Mouse (Mus musculus) urinary bladder, adult 2 months (tissue): ENCODE results near the gene Klhl33. TPM values are rescaled to one million over a fixed set of nuclear protein-coding genes. Genes with fewer than 3 reads are reported as not detected.
A peak's percentile ranks its signal among the peaks of the same experiment; 100 is the strongest.
"Not testable (repeated sequence)": the region's sequence is repeated elsewhere in the genome, so short reads cannot be mapped to it uniquely, and the experiment has no call there.

Experiments
- DNase-seq: peaks from one replicate; pipeline ENCODE4 v3.0.0; 2022; ENCODE audit warnings: low spot score
- polyA plus RNA-seq: library from polyadenylated mRNA; depleted of rRNA; stranded (reverse); fragments of >200 nt; gene quantifications from 2 replicates; pipeline ENCODE4 v1.2.3, GENCODE M21; 2012; rRNA removed

The Klhl33 gene
- polyA plus RNA-seq: 1.7 and 2.5 TPM in 2 replicates

GRCm38 (mm10) chr14:50897374-50897765 is at the start of gene Klhl33:
Gene Klhl33, minus strand, starts transcription at chr14:50897507.
- no peak for DNase-seq

- DNase-seq: not testable (repeated sequence)
Measured at GRCm38 (mm10) chr14:50945526-50945925, 48.2 kb upstream of the Klhl33 start.

- not testable (repeated sequence) for DNase-seq
Measured at GRCm38 (mm10) chr14:50945081-50945480, 47.8 kb upstream of the Klhl33 start.

GRCm38 (mm10) chr14:50944668-50945033 is 47.3 kb upstream of the Klhl33 start:
- not testable (repeated sequence) for DNase-seq

- DNase-seq: peak; percentile 97
Measured at GRCm38 (mm10) chr14:50943932-50944667, 46.8 kb upstream of the Klhl33 start, which contains the start of gene Gm49342. Gene Gm49342, plus strand, starts transcription at chr14:50944517.

GRCm38 (mm10) chr14:50938940-50939339 is 41.6 kb upstream of the Klhl33 start:
- DNase-seq: no peak

GRCm38 (mm10) chr14:50938119-50938908 is 41.0 kb upstream of the Klhl33 start:
- DNase-seq: no peak

- no peak for DNase-seq
Measured at GRCm38 (mm10) chr14:50936649-50937048, 39.3 kb upstream of the Klhl33 start.

- no peak for DNase-seq
Measured at GRCm38 (mm10) chr14:50931493-50932020, 34.2 kb upstream of the Klhl33 start.

GRCm38 (mm10) chr14:50930754-50931492 is 33.6 kb upstream of the Klhl33 start, which contains the start of the genes Pip4p1 and Pnp:
Gene Pip4p1, minus strand, starts transcription at chr14:50930856.
Gene Pnp, plus strand, starts transcription at chr14:50931082.
- peak; percentile 97 for DNase-seq

- no peak for DNase-seq
Measured at GRCm38 (mm10) chr14:50930377-50930753, 33.1 kb upstream of the Klhl33 start.

GRCm38 (mm10) chr14:50929951-50930350 is 32.6 kb upstream of the Klhl33 start:
- DNase-seq: no peak

GRCm38 (mm10) chr14:50927366-50927765 is 30.1 kb upstream of the Klhl33 start:
- no peak for DNase-seq

GRCm38 (mm10) chr14:50925111-50925920 is 28.0 kb upstream of the Klhl33 start:
- no peak for DNase-seq

GRCm38 (mm10) chr14:50924281-50925064 is 27.2 kb upstream of the Klhl33 start, which contains the start of the genes Osgep and Apex1:
Gene Osgep, minus strand, starts transcription at chr14:50924893.
Gene Apex1, plus strand, starts transcription at chr14:50924968.
- peak; percentile 95 for DNase-seq

- DNase-seq: not testable (repeated sequence)
Measured at GRCm38 (mm10) chr14:50923437-50923836, 26.1 kb upstream of the Klhl33 start.

- no peak for DNase-seq
Measured at GRCm38 (mm10) chr14:50911356-50911755, 14.0 kb upstream of the Klhl33 start.

- no peak for DNase-seq
Measured at GRCm38 (mm10) chr14:50908126-50908525, 10.8 kb upstream of the Klhl33 start.

- DNase-seq: not testable (repeated sequence)
Measured at GRCm38 (mm10) chr14:50905327-50905726, 8.0 kb upstream of the Klhl33 start.

GRCm38 (mm10) chr14:50904828-50905129 is 7.5 kb upstream of the Klhl33 start:
- no peak for DNase-seq
